Mouse (Mus musculus): ENCODE measurements around the gene B430306N03Rik. TPM values are rescaled to one million over a fixed set of nuclear protein-coding genes. Genes with fewer than 3 reads are reported as not detected.

The B430306N03Rik gene
- polyA plus RNA-seq, 1 experiment from 2014 or later: 0.09 TPM

DNA sequence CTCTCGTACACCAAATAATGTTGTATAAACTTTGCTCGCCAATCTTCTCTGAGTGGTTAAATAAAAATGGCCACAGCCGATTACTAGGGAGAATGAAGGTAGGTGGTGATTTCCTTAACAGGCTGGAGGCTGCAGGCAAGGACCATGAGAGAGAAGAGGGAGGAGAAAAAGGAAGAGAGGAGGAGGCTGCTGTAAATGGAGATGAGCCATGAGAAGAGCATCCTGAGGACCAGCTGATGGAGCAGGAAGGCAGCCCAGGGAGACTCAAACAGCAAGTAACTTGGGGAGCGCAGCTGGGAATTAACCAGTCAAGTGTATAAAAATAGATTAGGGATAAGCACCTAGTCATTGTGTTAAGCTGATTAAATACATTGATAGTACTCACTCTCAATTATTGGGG, 18.2 kb downstream of the B430306N03Rik start:
- Histone ChIP-seq H3K9ac (ENCODE audit: low read length) (no peak overlapping the region), H3K4me3 (ENCODE audit: control insufficient read depth in 1 of 2, insufficient read depth in 1 of 2, low read depth in 1 of 2, low read length in 2 of 2) (no peak overlapping the region), H3K4me2 (ENCODE audit: low read length) (no peak overlapping the region), H3K4me1 (ENCODE audit: control insufficient read depth in 2 of 2, insufficient read depth in 2 of 2, low read length in 2 of 2) (no peaks in the 10 kb centered on the region), H3K9me3 (ENCODE audit: control insufficient read depth, low read length) (no peaks in the 10 kb centered on the region), H3K27me3 (ENCODE audit: control insufficient read depth, insufficient read depth, low read length) (no peaks in the 10 kb centered on the region), H3K36me3 (ENCODE audit: control insufficient read depth, insufficient read depth, low read length) (no peaks in the 10 kb centered on the region), H3K27ac (replicated peaks in 1 of 2; ENCODE audit: control insufficient read depth in 1 of 2, insufficient read depth in 1 of 2, low read depth in 2 of 2, low read length in 2 of 2) (no peak overlapping the region)
- WGBS: 87% methylated on average over 4 of the region's 4 CpGs
- no peak for ATAC-seq (ENCODE audit: insufficient number of reproducible peaks, insufficient read depth, low FRiP score, low read depth)

GRCm38 (mm10) chr17:48336857-48337256, 20.9 kb downstream of the B430306N03Rik start:
- Histone ChIP-seq H3K36me3 (ENCODE audit: control insufficient read depth, insufficient read depth, low read length) (no peaks in the 10 kb centered on the region), H3K27me3 (ENCODE audit: control insufficient read depth, insufficient read depth, low read length) (no peaks in the 10 kb centered on the region), H3K27ac (replicated peaks in 1 of 2; ENCODE audit: control insufficient read depth in 1 of 2, insufficient read depth in 1 of 2, low read depth in 2 of 2, low read length in 2 of 2) (no peak overlapping the region), H3K4me2 (ENCODE audit: low read length) (no peak overlapping the region), H3K9ac (ENCODE audit: low read length) (no peak overlapping the region), H3K4me1 (ENCODE audit: control insufficient read depth in 2 of 2, insufficient read depth in 2 of 2, low read length in 2 of 2) (peaks cover 0 to 2% of the 10 kb centered on the region in 2 experiments; a peak in 1 of 4 replicates), H3K4me3 (ENCODE audit: control insufficient read depth in 1 of 2, insufficient read depth in 1 of 2, low read depth in 1 of 2, low read length in 2 of 2) (no peak overlapping the region), H3K9me3 (ENCODE audit: control insufficient read depth, low read length) (no peaks in the 10 kb centered on the region)
- ATAC-seq (ENCODE audit: insufficient number of reproducible peaks, insufficient read depth, low FRiP score, low read depth): no peak
- WGBS: 3% methylated on average over 6 of the region's 6 CpGs

- no peaks in the 10 kb centered on the region for H3K27me3 ChIP-seq (ENCODE audit: control insufficient read depth, insufficient read depth, low read length)
- no peak for ATAC-seq (ENCODE audit: insufficient number of reproducible peaks, insufficient read depth, low FRiP score, low read depth)
- H3K36me3 ChIP-seq (ENCODE audit: control insufficient read depth, insufficient read depth, low read length): no peaks in the 10 kb centered on the region
- no peak overlapping the region for H3K27ac ChIP-seq (replicated peaks in 1 of 2; ENCODE audit: control insufficient read depth in 1 of 2, insufficient read depth in 1 of 2, low read depth in 2 of 2, low read length in 2 of 2)
- no peak overlapping the region for H3K4me3 ChIP-seq (ENCODE audit: control insufficient read depth in 1 of 2, insufficient read depth in 1 of 2, low read depth in 1 of 2, low read length in 2 of 2)
- H3K4me1 ChIP-seq (ENCODE audit: control insufficient read depth in 2 of 2, insufficient read depth in 2 of 2, low read length in 2 of 2): peaks cover 0 to 2% of the 10 kb centered on the region in 2 experiments; a peak in 1 of 4 replicates
- 68% methylated on average over 1 of the region's 1 CpGs for WGBS
- H3K4me2 ChIP-seq (ENCODE audit: low read length): no peak overlapping the region
- H3K9me3 ChIP-seq (ENCODE audit: control insufficient read depth, low read length): no peaks in the 10 kb centered on the region
- H3K9ac ChIP-seq (ENCODE audit: low read length): no peak overlapping the region
These were observed 24.3 kb downstream of the B430306N03Rik start for GRCm38 (mm10) chr17:48340267-48340666.

DNA sequence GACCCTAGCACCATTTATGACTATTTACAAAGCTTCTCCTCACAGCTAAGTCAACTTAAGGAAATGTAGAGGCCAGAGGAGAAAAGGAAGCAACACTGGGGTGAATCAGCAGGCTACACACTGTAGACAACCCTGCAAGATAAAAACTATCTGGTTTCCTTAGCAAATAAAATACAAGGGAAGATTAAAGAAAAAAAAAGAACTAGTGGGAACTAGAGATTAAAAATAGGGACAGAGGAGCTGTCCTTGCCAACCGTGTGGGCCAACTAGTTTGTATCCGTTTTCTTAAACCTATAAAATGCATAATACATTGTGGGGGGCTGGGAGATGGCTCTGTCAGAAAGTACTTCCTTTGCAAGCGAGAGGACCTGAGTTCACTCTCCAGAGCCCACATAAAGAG, 26.0 kb downstream of the B430306N03Rik start:
- ATAC-seq (ENCODE audit: insufficient number of reproducible peaks, insufficient read depth, low FRiP score, low read depth): no peak
- Histone ChIP-seq H3K4me2 (ENCODE audit: low read length) (no peak overlapping the region), H3K4me3 (ENCODE audit: control insufficient read depth in 1 of 2, insufficient read depth in 1 of 2, low read depth in 1 of 2, low read length in 2 of 2) (no peak overlapping the region), H3K27ac (replicated peaks in 1 of 2; ENCODE audit: control insufficient read depth in 1 of 2, insufficient read depth in 1 of 2, low read depth in 2 of 2, low read length in 2 of 2) (no peak overlapping the region), H3K36me3 (ENCODE audit: control insufficient read depth, insufficient read depth, low read length) (no peaks in the 10 kb centered on the region), H3K4me1 (ENCODE audit: control insufficient read depth in 2 of 2, insufficient read depth in 2 of 2, low read length in 2 of 2) (peaks cover 0 to 2% of the 10 kb centered on the region in 2 experiments; a peak in 1 of 4 replicates), H3K9ac (ENCODE audit: low read length) (no peak overlapping the region), H3K27me3 (ENCODE audit: control insufficient read depth, insufficient read depth, low read length) (no peaks in the 10 kb centered on the region), H3K9me3 (ENCODE audit: control insufficient read depth, low read length) (no peaks in the 10 kb centered on the region)
- 53% methylated on average over 3 of the region's 3 CpGs for WGBS

DNA sequence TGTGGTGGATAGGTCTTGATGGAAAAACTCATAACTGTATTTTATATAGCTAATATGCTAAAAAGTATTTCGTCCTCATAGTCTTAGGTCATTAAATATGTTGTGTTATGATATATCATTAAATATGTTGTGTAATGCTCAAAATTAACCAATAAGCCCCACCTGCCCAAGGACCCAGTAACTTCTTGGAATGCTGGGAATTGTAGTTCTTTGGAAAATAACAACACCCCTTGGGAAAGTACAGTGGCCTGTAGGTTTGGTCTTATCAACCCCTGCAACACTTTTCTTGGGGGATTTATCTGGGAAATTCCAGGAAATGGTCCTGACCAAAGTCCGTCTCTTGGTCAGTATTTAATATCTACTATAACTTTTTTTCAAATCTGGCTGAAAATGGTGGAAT, 27.1 kb downstream of the B430306N03Rik start:
- H3K4me2 ChIP-seq (ENCODE audit: low read length): no peak overlapping the region
- WGBS: 76% methylated on average over 2 of the region's 2 CpGs
- no peak overlapping the region for H3K9ac ChIP-seq (ENCODE audit: low read length)
- H3K4me3 ChIP-seq (ENCODE audit: control insufficient read depth in 1 of 2, insufficient read depth in 1 of 2, low read depth in 1 of 2, low read length in 2 of 2): no peak overlapping the region
- no peak for ATAC-seq (ENCODE audit: insufficient number of reproducible peaks, insufficient read depth, low FRiP score, low read depth)
- H3K4me1 ChIP-seq (ENCODE audit: control insufficient read depth in 2 of 2, insufficient read depth in 2 of 2, low read length in 2 of 2): peaks cover 0 to 2% of the 10 kb centered on the region in 2 experiments; a peak in 1 of 4 replicates
- no peaks in the 10 kb centered on the region for H3K27me3 ChIP-seq (ENCODE audit: control insufficient read depth, insufficient read depth, low read length)
- no peak overlapping the region for H3K27ac ChIP-seq (replicated peaks in 1 of 2; ENCODE audit: control insufficient read depth in 1 of 2, insufficient read depth in 1 of 2, low read depth in 2 of 2, low read length in 2 of 2)
- no peaks in the 10 kb centered on the region for H3K36me3 ChIP-seq (ENCODE audit: control insufficient read depth, insufficient read depth, low read length)
- no peaks in the 10 kb centered on the region for H3K9me3 ChIP-seq (ENCODE audit: control insufficient read depth, low read length)

DNA sequence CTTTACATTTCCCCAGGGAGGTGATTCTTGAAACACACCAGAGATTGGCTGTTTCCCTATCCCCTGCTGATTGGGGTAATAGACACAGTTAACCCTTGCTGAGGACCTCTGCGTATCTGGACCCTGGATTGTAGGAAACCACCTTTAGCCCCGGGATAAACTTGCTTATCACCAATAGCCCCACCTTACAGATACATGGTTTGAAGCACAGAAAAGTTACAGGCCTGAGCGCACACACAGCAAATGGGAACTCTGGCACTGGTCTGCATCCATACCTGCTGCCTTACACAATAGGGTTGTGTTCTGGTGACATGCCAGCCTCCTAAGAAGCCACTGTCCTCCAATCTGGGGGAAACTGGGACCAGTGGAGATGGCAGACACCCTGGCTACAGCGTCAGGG, 29.9 kb downstream of the B430306N03Rik start:
- no peak overlapping the region for H3K4me3 ChIP-seq (ENCODE audit: control insufficient read depth in 1 of 2, insufficient read depth in 1 of 2, low read depth in 1 of 2, low read length in 2 of 2)
- H3K9me3 ChIP-seq (ENCODE audit: control insufficient read depth, low read length): no peaks in the 10 kb centered on the region
- no peak overlapping the region for H3K27ac ChIP-seq (replicated peaks in 1 of 2; ENCODE audit: control insufficient read depth in 1 of 2, insufficient read depth in 1 of 2, low read depth in 2 of 2, low read length in 2 of 2)
- no peaks in the 10 kb centered on the region for H3K4me1 ChIP-seq (ENCODE audit: control insufficient read depth in 2 of 2, insufficient read depth in 2 of 2, low read length in 2 of 2)
- 67% methylated on average over 4 of the region's 4 CpGs for WGBS
- H3K4me2 ChIP-seq (ENCODE audit: low read length): no peak overlapping the region
- H3K9ac ChIP-seq (ENCODE audit: low read length): no peak overlapping the region
- ATAC-seq (ENCODE audit: insufficient number of reproducible peaks, insufficient read depth, low FRiP score, low read depth): no peak
- no peaks in the 10 kb centered on the region for H3K27me3 ChIP-seq (ENCODE audit: control insufficient read depth, insufficient read depth, low read length)
- no peaks in the 10 kb centered on the region for H3K36me3 ChIP-seq (ENCODE audit: control insufficient read depth, insufficient read depth, low read length)

GRCm38 (mm10) chr17:48346231-48346630, 30.3 kb downstream of the B430306N03Rik start, which contains the start of gene Trem2:
Gene Trem2 (plus strand): TSS chr17:48346401.
- no peak for ATAC-seq (ENCODE audit: insufficient number of reproducible peaks, insufficient read depth, low FRiP score, low read depth)
- no peaks in the 10 kb centered on the region for H3K36me3 ChIP-seq (ENCODE audit: control insufficient read depth, insufficient read depth, low read length)
- 71% methylated on average over 5 of the region's 5 CpGs for WGBS
- H3K27ac ChIP-seq (replicated peaks in 1 of 2; ENCODE audit: control insufficient read depth in 1 of 2, insufficient read depth in 1 of 2, low read depth in 2 of 2, low read length in 2 of 2): no peak within 1 kb of the TSS
- H3K4me2 ChIP-seq (ENCODE audit: low read length): no peak within 1 kb of the TSS
- no peak within 1 kb of the TSS for H3K4me3 ChIP-seq (ENCODE audit: control insufficient read depth in 1 of 2, insufficient read depth in 1 of 2, low read depth in 1 of 2, low read length in 2 of 2)
- H3K27me3 ChIP-seq (ENCODE audit: control insufficient read depth, insufficient read depth, low read length): no peaks in the 10 kb centered on the region
- H3K9ac ChIP-seq (ENCODE audit: low read length): no peak within 1 kb of the TSS
- H3K9me3 ChIP-seq (ENCODE audit: control insufficient read depth, low read length): no peaks in the 10 kb centered on the region
- H3K4me1 ChIP-seq (ENCODE audit: control insufficient read depth in 2 of 2, insufficient read depth in 2 of 2, low read length in 2 of 2): no peaks in the 10 kb centered on the region

GRCm38 (mm10) chr17:48346834-48347233, 30.9 kb downstream of the B430306N03Rik start:
- H3K9ac ChIP-seq (ENCODE audit: low read length): no peak overlapping the region
- no peaks in the 10 kb centered on the region for H3K36me3 ChIP-seq (ENCODE audit: control insufficient read depth, insufficient read depth, low read length)
- H3K4me1 ChIP-seq (ENCODE audit: control insufficient read depth in 2 of 2, insufficient read depth in 2 of 2, low read length in 2 of 2): no peaks in the 10 kb centered on the region
- no peak overlapping the region for H3K4me3 ChIP-seq (ENCODE audit: control insufficient read depth in 1 of 2, insufficient read depth in 1 of 2, low read depth in 1 of 2, low read length in 2 of 2)
- no peaks in the 10 kb centered on the region for H3K9me3 ChIP-seq (ENCODE audit: control insufficient read depth, low read length)
- no peak overlapping the region for H3K27ac ChIP-seq (replicated peaks in 1 of 2; ENCODE audit: control insufficient read depth in 1 of 2, insufficient read depth in 1 of 2, low read depth in 2 of 2, low read length in 2 of 2)
- no peaks in the 10 kb centered on the region for H3K27me3 ChIP-seq (ENCODE audit: control insufficient read depth, insufficient read depth, low read length)
- H3K4me2 ChIP-seq (ENCODE audit: low read length): no peak overlapping the region
- WGBS: 55% methylated on average over 4 of the region's 4 CpGs
- no peak for ATAC-seq (ENCODE audit: insufficient number of reproducible peaks, insufficient read depth, low FRiP score, low read depth)

Data from heart, embryonic 14.5 days (tissue).